Mouse (Mus musculus) CD8-positive naive resting alpha-beta T cell, adult 2 months (primary cell): Measurements from ENCODE around the gene Ltbp3.

ENCODE experiments used
- DNase-seq, 2 experiments: peaks; one replicate each; pipeline ENCODE4 v3.0.0; 2022; ENCODE audit warnings: low read depth in 2 of 2, low spot score in 2 of 2

Gene Ltbp3

DNA sequence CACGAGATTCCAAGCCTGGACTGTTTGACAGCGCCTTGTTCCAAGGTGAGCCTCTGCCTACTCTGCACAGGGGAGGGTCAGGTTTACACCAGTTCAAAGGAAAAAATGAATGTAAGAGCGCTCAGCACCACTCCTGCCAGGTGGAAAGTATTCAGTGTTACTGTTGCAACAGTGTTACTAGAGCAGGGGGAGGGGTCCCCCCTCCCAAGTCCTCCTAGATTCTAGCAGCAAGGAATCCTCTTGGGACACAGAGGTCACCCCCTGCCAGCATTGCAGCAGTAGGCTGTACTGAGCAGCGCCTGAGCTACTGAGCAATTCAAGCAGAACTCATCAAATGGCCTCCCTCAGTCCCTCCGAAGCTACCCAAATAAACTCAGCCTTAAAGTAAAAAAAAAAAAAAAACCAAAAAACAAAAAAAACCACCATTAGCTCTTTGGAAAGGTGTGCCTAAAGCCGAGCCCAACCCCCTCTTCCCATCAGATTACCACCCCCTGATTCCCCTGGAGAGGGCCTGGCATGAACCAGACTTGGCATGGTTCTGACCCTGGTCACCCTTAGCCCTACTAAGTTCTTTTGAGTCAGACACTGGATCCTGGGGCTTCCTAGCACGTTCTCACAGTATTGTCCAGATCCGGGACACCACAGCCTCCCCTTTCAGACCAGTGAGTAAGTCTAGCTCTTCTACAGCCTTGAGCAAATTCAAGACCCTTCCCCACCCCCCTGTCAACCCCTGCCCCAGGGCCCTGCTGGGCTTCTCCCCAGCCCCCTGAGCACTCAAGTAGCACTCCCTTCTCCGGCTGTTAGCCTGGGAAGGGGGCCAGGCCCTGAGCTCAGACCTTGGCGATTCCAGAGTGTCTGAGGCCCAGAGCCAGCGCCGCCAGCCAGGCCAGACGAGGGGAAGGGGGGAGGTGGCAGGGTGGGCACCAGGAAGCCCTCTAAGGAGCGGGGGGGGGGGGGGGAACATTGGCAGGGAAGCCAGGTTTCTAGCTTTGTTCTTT lies at the start of gene Ltbp3:
Gene Ltbp3, plus strand, starts transcription at position 585 of the 998 bp plus-strand sequence.
- DNase-seq, result no peak

DNA sequence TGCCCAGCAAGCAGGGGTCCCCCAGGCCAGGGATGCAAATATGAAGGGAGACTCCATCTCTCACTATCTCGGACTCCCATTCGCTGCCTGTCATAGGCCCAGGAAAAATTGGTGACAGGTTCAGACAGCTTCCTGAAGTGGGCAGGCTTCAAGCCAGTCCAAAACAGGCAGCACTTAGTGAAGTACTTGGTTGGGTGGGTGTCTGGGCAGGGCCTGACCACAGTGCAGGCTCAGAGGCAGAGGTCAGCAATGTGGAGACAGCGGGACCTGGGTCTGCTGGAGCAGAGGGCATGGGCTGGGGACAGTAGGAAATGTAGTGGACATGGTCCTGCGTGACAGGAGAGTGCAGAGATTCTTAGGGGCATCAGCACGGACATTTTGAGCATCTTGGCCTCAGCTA lies 49.1 kb upstream of the Ltbp3 start:
- no peak for DNase-seq

DNA sequence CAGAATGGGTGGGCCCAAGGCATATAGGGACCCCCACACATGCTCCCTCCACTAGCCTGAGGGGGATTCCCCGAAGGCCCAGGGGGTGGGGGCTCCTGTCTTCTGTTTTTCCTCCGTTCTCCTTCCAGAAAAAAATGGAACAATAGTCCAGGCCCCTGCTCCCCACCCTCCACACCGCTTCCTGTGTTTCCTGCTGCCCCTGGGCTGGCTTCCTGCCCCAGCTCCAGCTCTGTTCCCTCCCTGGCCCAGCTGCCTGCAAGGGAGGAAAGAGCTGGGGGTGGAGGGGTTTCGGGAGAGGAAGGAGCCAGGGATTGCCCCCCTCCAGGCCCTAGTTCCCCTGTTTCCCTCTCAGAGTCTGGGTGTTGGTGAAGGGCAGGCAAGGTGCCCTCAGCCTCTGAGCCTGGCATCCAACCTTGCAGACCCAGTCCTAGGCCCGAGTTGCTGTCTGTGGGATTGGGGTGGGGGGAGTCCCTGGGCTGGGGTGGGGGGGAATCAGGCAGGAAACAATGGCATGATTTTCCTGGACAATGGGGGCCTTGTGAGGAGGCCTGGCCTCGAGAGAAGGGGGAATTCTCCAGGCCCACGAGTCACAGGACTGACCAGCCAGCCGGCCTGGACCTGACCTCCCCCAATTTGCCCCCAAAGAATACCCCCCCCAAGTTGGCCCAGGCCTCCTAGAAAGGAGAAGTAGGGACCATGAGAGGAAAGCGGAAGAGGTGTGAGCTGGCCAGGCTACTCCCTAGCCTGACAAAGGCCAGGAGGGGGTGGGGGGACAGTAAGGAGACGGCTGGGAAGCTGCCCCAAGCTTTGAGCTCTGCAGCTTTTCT lies 48.4 kb upstream of the Ltbp3 start:
- no peak for DNase-seq

DNA sequence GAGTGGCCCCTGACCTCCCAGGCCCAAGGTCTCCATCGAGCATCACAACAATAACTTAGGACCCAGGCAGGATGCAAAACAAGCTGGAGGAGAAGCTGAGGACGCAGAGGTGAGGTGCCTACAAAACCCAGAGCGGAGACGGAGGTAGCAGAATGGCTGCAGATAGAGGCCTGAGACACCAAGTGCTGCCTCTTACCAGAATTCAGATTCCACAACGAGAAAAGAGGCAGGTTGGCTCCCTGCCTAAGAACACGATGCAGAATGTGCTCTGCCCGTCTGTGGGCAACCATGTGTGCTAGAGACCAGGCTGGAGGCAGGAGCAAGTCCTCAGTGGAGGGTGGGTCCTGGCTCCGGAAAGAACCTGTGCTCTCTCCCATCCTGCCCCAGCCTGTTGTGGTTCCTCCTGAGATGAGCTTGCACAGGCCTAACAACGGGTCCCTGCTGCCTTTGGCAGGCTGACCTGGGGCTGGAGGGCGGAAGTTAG lies 47.7 kb upstream of the Ltbp3 start:
- no peak for DNase-seq

DNA sequence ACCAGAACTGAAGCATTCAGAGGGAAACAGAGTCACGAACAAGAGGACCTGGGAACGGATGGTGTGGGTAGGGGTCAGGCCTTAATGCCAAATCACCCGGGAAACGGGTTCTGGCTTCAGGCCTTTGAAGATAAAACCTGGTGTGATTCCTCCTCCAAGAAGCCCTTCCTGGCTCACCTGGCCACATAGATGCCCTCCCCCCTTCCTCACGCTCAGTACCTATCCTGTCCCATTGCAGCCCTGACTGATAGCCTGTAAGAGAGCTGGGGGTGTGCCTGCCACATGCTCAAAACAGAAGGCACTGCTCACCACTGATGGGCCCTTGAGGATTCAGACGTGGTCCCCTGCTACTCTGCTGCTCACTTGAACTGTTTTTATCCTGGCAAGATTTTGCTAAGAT lies 46.9 kb upstream of the Ltbp3 start:
- DNase-seq, result no peak

DNA sequence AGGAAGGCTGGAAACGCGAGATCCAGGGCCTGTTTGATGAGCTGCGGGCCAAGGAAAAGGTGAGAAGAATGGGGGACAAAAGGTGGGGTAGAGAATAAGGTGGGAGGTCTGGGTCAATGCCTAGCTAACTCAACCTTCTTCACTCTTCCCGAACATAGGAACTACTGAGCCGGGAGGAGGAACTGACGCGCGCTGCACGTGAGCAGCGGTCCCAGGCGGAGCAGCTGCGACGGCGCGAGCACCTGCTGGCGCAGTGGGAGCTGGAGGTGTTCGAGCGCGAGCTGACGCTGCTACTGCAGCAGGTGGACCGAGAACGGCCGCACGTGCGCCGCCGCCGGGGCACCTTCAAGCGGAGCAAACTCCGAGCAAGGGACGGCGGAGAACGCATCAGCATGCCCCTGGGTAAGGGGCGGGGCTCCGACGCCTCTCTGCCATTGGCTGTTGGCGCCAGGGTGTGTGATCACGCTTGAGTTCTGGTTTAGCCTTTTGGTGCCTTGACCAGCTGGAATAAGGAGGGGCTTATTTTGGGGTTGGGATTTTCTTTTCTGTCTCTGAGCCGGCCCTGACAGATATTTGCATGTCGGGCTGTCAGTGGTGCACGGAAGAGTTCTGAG lies 44.7 kb upstream of the Ltbp3 start:
- DNase-seq, result no peak

DNA sequence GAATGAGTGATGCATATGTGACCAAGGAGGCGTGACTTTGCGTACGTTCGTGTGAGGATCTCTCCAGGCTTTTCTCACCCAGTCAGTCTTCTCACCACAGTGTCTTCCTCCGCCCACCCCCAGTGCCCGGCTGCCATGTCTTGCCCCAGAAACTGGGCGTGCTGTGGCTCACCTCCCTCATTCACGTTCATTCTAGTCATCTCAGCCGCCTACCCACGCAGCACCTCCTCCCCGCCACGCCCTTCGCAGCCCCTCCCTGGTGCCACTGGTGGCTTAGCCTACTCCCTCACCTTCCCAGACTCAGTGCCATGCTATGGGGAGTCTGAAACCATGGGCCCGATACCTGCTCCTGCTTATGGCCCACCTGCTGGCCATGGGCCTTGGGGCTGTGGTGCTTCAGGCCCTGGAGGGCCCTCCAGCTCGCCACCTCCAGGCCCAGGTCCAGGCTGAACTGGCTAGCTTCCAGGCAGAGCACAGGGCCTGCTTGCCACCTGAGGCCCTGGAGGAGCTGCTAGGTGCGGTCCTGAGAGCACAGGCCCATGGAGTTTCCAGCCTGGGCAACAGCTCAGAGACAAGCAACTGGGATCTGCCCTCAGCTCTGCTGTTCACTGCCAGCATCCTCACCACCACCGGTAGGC lies 36.4 kb upstream of the Ltbp3 start, which contains the start of gene Kcnk7:
Gene Kcnk7, plus strand, starts transcription at position 205 of the 638 bp plus-strand sequence.
- DNase-seq, result peak in 1 of 2 experiments; percentile 27

DNA sequence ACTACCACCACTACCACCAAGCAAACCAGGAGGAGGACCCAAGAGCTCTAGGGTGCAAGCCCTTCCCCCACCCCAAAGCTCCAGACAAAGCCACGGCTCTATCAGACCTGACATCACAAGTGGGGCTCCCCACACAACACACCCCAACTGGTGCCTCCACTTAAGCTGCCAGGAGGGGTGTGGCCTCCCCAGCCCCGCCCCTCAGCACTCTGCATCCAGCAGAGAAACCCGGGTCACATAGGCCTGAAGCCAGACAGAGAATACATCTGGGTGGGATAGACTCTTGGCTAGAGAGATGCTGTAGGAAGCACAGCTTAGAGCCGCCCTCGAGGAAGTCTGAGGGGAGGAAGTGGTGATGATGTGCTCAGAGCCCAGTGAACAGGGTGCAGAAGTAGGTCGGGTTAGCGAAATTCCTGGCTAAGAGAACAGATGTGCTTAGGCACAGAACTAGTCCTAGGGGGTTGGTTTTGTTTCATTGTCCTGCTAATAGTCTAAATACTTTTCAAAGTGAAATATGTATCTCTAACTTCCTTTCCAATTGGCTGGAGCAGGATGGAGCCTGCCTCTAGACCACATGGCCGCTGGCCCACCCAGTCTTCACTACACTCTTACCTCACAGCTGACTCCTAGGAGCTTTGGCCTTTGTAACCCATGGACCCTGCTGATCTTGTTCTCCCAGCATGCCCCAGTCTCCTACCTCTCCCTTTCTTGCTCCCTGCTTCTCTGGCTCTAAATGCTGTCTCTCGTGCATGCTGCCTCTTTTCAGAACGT lies 35.7 kb upstream of the Ltbp3 start:
- DNase-seq, result peak in 1 of 2 experiments; percentile 38

DNA sequence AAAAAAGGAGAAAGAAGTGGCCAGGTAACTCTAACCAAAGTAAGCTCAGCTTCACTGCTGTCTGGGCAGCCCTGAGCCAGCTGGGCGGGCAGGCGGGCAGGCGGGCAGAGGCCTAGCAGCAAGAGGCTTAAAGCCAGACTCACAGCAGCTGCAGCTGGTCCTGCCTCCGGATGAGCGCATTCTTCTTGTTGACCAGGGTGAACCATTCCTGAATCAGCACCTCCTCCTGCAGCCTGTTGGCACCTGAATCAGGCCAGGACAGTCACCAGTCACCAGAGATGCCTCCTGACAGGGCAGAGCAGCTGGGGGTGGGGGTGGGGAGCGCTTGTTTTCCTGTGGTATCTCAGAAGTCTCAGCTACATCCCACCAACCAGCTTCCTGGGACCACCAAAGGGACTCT lies 30.6 kb upstream of the Ltbp3 start:
- no peak for DNase-seq

DNA sequence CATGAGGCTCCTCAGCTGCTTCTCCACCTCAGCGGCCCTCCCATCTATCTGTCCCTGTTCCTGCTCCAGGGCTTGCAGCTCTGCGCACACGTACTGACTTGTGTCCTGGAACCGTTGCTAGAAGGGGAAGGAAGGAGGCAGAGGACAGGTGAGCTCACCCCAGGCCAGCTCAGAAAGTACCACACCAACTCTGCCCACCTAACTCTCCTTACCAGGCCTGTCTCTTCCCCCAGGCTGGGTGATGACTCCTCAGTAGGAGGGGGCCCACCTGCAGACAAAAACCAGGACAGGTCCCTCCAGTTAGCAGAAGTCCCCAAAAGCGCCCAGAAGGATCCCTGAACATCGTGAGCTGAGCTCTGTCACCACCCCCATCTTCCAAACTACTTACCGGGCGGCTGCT lies 30.1 kb upstream of the Ltbp3 start:
- no peak for DNase-seq

DNA sequence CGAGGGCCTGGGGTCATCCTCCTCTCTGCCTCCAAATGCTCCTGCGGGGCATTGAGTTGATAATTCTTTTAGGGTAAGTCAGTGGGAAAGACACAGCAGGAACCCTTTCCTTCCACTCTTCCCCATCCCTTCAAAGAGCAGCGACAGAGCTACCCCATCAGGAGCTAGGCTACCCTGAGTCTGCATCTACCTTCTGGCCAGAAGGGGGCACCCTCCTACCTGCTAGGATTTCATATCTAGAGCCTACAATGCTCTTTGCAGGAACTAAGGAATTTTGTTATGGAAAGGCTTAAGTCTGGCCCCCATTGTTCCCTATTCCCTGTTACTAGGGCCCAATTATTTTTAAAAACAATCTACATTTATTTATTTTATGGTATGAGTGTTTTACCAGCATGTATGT lies 29.5 kb upstream of the Ltbp3 start:
- peak in 1 of 2 experiments; percentile 60 for DNase-seq

DNA sequence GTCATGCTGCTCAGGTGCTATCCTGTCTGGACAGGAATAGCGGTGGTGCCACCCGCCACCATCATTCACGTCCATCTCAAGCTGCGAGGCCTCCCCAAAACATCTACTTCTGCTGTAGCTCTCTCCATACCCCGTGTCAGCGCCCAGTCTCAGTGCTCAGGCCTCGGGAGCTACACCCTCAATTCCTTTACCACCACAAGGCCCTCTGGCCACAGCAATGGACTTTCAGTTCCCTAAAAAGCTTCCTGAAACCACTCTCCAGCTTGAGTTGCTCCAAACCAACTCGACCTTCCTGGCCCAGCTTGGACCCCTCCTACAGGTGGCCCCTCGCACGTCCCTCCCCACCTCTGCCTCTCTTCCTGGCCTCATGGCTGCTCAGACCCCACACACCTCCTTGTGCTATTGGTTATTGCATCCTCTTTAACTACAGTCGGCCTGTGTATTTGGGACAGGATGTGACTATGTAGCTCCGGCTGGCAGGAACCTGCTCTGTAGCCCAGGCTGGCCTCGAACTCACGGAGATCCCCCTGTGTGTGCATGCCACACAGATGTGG lies 28.7 kb upstream of the Ltbp3 start:
- DNase-seq, result no peak

DNA sequence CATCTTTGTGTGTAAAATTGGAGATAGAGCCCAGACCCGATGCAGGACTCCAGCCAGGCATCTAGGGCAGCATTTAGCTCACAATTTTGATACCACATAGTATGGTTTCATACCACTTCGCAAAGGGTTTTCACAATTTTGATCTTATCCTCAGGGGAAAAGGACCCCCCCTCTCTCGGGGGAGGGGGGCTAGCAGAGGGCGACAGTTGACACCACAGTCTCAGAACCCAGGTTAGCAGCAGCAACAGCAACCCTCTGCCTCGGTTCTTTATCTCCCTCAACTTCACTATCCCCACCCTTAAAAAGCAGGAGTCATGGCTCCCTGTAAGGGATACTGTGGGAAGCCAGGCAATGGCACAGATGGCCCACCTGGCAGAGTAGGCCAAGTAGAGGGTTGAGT lies 27.4 kb upstream of the Ltbp3 start:
- DNase-seq, result no peak

DNA sequence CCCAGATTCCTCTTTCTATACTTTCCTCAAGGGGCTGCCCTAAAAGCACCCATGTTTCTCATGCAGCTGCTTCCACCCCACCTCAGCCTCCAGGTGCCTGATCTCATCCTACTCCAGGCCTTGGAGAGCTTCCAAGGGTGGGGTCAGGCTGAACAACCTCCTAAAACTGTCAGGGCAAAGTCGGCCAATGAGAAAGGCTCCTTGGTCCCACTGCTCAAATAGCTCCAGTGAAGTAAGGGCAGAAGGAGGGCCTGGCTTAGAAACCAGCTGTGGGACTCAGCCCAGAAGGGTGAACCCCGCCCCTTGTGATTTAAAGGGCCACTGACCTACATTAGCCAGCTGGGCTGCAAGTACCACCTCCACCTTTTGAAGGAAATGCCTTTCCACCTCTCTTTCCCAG lies 27.0 kb upstream of the Ltbp3 start:
- no peak for DNase-seq

DNA sequence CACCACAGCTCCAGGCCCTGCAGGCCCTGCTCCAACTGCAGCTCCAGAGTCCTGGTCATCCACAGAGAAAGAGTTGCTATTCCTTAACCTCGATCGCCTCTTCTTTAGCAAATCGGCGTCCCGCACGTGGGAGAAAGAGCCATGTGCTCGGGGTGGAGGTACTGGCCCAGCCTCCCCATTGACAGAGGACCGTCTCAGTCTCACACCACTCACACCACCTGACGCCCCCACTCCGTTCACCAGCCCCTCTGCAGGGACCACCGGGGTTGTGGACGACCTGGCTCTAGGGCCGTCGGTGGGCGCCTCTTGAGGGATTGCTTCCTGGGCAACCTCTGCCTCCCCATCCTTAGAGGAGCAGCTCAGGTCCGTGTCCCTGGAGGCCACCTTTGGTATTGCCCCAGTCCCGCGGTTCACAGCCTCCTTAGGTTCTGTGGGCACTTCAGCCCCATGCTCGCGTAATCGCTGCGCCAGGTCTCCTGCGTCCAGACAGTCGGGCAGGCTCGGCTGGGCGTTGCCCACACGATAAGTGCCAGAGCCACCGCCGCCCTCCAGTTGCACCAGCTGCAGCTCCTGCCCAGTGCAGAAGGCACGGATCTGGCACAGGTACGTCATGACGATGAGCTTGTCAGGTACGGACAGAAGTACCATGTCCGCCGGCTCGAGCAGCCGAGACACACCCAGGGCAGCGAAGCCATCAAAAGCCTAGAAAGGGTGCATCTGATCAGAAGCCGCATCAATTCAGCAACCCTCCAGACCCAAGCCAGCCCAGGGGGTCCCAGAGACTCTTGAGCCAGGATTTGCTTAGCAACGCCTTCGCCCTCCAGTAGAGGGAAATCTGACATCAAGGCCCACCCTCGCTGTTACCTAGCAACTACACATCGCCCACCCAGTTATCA lies 24.7 kb upstream of the Ltbp3 start:
- no peak for DNase-seq

DNA sequence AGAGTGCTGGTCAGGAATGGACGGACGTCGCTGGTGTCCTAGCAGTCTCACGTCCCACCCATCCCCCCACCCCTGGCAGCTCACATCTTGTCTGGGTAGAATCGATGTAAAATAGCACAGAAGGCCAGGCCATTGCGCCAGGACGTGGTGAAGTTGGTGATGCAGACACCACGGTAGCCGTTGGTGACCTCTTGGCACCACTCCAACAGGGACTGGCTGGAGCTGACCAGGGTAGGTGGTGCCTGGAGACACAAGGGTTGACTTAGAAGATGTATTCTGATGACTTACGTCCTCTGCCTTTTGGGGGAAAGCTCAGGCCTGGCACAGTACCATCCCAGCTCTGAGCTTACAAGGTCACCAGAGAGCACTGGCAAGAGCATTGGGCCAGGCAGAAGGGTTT lies 23.7 kb upstream of the Ltbp3 start:
- DNase-seq, result no peak

DNA sequence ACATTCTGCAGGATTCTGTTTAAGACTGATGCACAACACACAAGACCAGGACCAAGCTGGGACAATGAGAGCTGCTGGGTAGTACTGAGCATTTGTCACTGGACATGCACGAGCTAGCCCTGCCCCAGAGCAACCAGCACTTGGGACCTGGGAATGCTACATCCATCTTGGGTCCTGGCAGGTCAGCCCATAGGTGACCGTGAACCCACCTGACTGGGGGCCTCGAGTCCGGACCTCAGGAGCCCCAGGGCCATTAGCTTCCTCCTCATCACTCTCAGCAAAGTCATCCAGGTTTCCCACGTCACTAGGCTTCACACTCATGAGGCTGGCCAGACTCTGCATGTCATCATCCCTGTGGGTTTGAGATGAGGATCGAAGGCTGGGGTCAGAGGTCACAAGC lies 19.5 kb upstream of the Ltbp3 start:
- DNase-seq, result no peak

DNA sequence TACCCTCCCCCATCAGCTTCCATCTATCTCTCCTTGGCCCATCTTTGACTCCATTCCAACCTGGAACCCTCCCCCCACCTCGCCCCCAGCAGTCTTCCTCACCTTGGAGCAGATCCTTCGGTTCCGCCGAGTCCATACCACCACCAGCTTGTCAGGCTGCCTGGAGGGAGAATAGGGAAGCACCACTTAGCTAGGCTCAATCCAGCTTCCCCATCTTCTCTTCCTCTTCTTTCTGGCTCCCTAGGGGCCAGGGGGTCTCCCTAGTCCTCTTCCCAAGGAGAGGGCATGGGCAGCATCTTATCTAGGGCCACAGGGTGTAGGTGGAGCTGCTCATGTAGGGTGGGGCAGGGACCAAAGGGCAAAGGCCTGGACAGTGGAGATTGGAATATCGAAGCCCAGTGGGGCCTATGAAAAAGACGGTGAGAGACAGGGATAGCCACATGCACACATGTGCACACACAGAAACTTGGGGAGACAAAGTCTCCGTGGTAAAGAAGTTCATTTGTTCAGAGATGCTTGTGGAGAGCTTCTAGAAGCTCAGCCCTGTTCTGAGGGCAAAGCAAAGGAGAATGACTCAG lies 17.8 kb upstream of the Ltbp3 start:
- no peak for DNase-seq
